Mouse (Mus musculus) small intestine, adult 2 months (tissue): Measurements from ENCODE around the gene Dlx2.

Experiments used
- CTCF ChIP-seq: fragments of 200-500 bp; IDR thresholded peaks from 2 replicates; pipeline ENCODE4 v1.5.1; 2012; ENCODE audit warnings: low read depth, mild to moderate bottlenecking, control low read depth, inconsistent platforms, low read length, moderate library complexity, mixed read lengths; ENCODE audit not compliant: insufficient replicate concordance, insufficient read length; ENCODE audit errors: extremely low read depth
- POLR2A ChIP-seq: fragments of 200-500 bp; IDR thresholded peaks from 2 replicates; pipeline ENCODE4 v1.6.1; 2012; ENCODE audit warnings: low read depth, mild to moderate bottlenecking, control low read depth, inconsistent platforms, low read length, moderate library complexity

DNA sequence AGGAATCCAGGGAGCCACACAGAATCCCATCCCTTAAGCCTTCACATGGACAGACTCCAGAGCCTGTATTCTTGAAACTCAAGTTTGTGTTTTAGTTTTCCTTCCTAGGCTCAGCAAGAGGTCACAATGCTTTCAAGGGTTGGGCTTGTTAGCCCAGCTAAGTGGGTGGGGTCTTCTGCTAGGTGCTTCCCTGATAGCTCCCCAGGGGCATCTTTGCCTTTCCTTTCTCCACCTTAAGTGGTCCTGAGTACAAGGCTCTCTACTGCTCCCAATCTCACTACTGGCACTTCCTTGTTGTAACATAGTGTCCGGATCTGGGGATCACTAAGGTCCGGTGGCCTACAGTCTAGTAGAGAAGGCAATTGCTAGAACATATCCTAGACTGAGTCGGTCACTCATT, 3.8 kb upstream of the Dlx2 start:
- TF ChIP-seq CTCF (no peak), POLR2A (no peak)
